Mouse (Mus musculus) neutrophil, adult 83 days (primary cell): ENCODE results near the gene Atp13a3. TPM values are rescaled to one million over a fixed set of nuclear protein-coding genes. Genes with fewer than 3 reads are reported as not detected.

Experiments used
- total RNA-seq, 2 experiments: library from RNA; stranded (reverse); gene quantifications; one replicate each; pipeline ENCODE4 v1.2.4; 2023

Atp13a3 gene
- 10 to 100 TPM; 75.0 to 77.6 TPM for total RNA-seq

DNA sequence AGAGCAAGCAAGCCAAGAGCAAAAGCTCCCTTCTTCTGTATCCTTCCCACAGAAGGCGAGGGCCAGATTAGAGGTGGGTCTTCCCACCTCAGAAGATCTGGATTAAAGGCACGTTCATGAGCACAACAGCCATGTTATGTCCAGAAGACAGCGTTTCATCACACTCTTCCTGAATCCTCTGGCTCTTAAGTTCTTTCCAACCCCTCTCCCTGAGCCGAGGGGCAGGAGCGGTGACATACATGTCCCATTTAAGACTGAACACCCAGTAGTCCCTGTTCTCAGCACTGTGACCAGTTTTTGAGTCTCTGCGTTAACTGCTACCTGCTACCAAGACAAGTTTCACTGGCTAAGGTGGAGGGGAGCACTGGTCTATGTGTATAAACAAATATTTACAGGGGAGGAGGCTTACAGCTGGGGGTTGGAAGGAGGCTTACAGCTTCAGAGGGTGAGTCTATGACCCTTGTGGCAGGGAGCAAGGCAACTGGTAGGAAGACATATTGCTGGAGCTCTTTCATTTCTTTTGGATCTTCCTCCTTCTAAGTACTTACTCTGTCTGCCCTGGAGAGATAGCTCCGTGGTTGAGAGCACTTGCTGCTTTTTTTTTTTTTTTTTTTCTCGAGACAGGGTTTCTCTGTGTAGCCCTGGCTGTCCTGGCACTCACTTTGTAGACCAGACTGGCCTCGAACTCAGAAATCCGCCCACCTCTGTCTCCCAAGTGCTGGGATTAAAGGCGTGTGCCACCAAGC, at the start of gene Atp13a3:
TSS of gene Atp13a3 (minus strand) at position 51 of the 746 bp plus-strand sequence.

DNA sequence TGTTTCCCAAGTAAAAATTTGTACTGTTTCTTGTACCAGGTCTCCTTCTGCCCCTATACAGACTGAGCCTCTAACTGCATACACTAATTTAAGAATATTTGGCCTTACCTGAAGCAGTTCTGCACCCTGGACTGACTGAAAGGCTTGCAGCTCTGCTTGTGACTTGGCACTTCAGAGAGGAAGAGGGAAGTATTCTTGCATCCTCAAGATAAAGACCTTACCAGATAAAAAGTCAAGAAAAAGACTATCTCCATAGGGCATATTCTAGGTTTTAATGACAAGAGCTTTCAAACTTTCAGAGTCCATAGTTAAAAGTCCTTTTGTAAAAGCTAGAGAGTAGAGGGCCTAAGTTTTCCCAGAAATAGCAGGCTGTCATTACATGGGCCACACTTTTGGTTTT, 95.1 kb downstream of the Atp13a3 start, which contains the start of gene Gp5:
TSS of gene Gp5 (minus strand) at position 133 of the 400 bp plus-strand sequence.

DNA sequence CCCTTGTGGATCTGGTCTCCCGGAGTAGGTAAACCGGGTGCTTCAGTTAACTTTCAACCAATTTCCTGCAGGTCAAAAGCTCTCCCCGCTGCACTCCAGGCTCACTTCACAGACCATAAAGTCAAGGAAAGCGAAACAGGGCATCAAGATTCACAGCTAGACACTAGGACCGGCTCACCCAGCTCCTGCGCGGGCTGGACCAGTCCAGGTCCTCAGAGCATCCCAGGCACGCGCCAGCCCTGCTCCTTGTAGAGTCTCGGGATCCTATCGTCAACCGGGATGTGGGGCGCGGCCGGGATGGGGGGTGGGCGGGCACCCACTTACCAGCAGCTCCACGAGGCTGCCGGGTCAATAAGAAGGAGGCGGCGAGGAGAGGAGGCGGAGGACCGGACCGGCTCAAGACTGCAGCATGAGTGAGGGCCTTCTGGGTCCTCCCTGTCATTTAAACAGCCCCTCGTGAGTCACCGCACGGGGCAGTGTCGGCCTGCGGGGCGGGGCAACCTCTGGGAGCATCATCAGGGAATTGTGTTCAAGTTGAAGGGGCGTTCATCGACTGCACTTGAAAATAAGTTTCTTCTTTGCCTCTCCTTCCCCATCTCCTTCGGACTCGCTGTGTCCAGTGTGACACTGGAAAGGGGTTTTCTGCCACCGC, 122.8 kb downstream of the Atp13a3 start, which contains the start of gene Lrrc15:
TSS of gene Lrrc15 (minus strand) at position 413 of the 652 bp plus-strand sequence.

DNA sequence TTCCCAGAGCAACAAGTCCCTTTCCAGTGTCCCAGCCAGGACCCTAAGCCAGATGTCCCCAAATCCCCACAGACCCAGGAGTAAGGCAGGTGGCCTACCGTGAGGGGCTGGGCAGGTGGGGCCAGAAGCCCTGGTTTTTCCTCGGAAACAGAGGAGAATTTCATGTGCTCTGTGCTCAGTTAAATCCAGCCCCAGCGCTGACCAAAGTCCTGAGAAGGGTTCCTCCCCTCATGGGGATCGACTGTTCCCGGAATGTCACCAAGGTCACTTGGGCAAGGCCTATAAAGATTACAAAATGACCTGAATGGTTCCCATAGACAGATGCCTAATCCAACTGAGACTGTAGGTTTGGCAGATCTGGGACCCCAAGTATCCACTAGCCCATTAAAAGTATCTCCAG, 138.4 kb downstream of the Atp13a3 start, which contains the start of gene Cpn2:
TSS of gene Cpn2 (minus strand) at position 141 of the 400 bp plus-strand sequence.

Other genes with a start within 250 kb of the Atp13a3 start
- gene Cpn2, start 138.5 kb downstream of the Atp13a3 start, total RNA-seq: not detected
- gene Lrrc15, start 122.7 kb downstream of the Atp13a3 start, total RNA-seq: not detected
- gene Gp5, start 95.2 kb downstream of the Atp13a3 start, total RNA-seq: 1 to 10 TPM; 1.1 to 1.4 TPM
- not detected for gene Tmem44, start 144.9 kb upstream of the Atp13a3 start, total RNA-seq
- 10 to 100 TPM; 20.2 to 27.6 TPM for gene Lsg1, start 181.6 kb upstream of the Atp13a3 start, total RNA-seq
- 10 to 100 TPM; 19.1 to 27.8 TPM for gene Fam43a, start 193.7 kb upstream of the Atp13a3 start, total RNA-seq